Mouse (Mus musculus) brain, embryonic 18.5 days (tissue): Measurements from ENCODE around the gene Kcnn1.

Source experiments
- DNase-seq: peaks from one replicate; pipeline ENCODE4 v3.0.0-alpha.2; 2012; ENCODE audit warnings: low read depth, low spot score

The Kcnn1 gene

GRCm38 (mm10) chr8:70816679-70817078 lies 46.4 kb downstream of the Kcnn1 start:
- no peak for DNase-seq

DNA sequence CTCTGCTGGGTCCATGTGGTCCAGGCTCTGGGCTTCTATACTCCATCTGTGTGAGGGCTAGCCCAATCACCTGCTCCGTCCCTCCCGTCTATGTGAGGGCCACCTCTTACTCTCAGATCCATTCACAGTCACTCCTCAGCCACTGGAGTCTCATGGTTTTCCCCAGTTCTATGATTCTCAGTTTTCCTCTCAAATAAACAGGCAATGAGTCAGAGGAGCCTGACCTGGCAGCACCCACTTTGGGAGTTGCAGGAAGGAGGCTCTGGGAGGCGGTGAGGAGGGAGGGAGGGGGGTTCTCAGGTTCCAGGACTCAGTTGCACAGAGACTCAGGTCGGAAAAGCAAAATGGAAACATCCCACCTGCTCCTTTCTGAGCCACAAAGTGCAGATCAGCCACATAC lies 50.2 kb downstream of the Kcnn1 start:
- no peak for DNase-seq

DNA sequence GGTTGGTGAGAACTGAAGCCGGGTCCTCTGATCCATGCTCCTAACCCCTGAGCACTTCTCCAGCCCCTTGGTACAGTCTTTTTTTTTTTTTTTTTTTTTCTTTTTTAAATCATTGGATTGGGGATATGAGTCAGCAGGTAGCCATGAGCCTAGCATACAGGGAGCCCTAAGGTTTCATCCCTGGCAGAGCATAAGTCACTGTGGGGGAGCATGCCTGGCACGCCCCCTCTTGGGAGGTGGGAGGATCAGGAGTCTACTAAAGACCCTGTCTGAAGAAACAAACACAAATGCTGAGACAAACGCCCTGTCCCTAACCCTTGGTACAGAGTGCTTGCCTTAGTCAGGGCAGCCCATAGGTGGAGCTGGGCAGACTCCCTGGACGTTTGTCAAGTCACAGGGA lies 51.0 kb downstream of the Kcnn1 start:
- no peak for DNase-seq

GRCm38 (mm10) chr8:70810962-70811680 lies 51.9 kb downstream of the Kcnn1 start:
- DNase-seq, result no peak

DNA sequence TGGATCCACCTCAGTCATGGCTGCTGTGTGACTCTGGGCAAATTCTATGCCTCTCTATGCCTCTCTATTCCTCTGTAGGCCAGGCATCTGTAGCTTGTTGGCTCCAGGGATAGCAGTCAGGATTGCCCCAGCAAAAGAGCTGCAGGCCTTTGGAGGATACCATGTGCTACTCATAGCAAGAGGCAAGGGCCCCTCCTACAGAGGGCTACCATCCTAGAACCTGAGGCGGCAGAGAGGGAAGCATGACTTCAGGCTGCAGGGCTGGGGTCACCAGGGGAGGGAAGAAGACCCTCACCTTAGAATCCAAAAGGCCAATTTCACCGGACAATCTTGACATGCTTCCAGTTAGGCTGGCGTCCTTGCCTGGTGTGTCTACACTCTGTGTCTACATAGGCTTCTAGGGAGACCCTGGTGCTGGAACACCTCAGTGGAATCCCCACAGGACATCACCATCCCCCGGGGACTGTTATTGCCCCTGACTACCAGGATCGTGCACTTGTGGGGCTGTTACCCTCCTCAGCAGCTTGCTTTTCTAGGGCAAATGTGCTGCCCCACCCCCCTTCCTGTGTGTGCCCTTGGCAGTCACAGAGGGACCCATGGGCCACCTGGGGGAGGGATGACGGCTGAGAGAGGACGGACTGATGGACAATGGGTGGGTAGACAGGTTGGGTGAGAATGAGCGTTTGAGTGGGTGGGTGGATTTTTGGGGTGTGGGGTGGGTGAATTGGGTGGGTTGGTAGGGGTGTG lies 53.9 kb downstream of the Kcnn1 start:
- no peak for DNase-seq

- no peak for DNase-seq
Observed at GRCm38 (mm10) chr8:70808239-70808638, 54.8 kb downstream of the Kcnn1 start, which contains the start of gene Il12rb1. Gene Il12rb1 (plus strand): TSS chr8:70808449.

DNA sequence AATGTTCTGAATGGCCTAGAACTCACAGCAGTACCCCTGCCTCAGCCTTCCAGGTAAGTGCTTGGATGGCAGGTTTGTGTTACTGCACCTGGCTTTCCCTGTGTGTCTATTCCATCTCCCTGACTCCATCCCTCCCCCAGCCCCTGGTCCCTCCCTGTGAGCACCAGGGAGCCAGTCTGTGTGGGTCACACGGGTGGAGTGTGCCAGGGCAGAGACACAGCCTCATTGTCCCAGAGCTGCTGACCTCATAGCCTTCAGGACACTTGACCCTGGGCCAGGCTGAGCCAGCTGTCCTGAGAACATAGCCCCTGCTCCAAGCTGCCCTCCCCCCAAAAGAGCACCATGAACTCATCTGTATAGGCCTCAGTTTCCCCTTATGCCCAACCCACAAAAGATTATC lies 55.8 kb downstream of the Kcnn1 start:
- no peak for DNase-seq

- no peak for DNase-seq
Observed at GRCm38 (mm10) chr8:70806541-70806940, 56.5 kb downstream of the Kcnn1 start.

- DNase-seq, result no peak
Observed at GRCm38 (mm10) chr8:70804481-70805206, 58.4 kb downstream of the Kcnn1 start, which contains the start of gene Mast3. Gene Mast3 (minus strand): TSS chr8:70805054.

GRCm38 (mm10) chr8:70803761-70804480 lies 59.1 kb downstream of the Kcnn1 start:
- no peak for DNase-seq

DNA sequence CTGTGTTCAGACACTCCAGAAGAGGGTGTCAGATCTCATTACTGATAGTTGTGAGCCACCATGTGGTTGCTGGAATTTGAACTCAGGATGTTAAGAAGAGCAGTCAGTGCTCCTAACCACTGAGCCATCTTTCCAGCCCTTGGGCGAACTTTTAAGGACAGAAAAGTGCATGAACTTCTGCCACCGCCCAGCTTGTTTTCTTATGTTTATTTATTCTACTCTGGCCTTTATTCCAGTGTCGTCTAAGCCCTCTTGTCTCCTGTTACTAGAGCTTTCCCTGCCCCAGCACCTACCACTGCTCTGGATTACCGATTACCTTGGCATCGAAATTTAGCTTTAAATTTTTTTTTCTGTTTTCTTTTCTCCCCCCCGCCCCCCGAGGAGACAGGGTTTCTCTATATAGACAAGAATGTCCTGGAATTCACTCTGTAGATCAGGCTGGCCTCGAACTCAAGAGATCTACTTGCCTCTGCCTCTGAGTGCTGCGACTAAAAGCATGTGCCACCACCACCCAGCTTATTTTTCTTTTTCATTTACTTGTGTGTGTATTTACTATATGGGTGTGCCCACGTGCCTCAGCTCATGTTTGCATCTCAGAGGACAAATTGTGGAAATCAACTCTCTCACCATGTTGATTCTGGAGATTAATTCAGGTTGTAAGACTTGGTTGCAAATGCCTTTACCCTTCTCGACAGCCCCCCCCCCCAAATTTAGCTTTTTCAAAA lies 60.1 kb downstream of the Kcnn1 start:
- no peak for DNase-seq

GRCm38 (mm10) chr8:70801830-70802229 lies 61.2 kb downstream of the Kcnn1 start:
- no peak for DNase-seq

- DNase-seq, result no peak
Observed at GRCm38 (mm10) chr8:70801156-70801555, 61.9 kb downstream of the Kcnn1 start.

- no peak for DNase-seq
Observed at GRCm38 (mm10) chr8:70800648-70801047, 62.4 kb downstream of the Kcnn1 start.

- DNase-seq, result no peak
Observed at GRCm38 (mm10) chr8:70798281-70798680, 64.8 kb downstream of the Kcnn1 start.

DNA sequence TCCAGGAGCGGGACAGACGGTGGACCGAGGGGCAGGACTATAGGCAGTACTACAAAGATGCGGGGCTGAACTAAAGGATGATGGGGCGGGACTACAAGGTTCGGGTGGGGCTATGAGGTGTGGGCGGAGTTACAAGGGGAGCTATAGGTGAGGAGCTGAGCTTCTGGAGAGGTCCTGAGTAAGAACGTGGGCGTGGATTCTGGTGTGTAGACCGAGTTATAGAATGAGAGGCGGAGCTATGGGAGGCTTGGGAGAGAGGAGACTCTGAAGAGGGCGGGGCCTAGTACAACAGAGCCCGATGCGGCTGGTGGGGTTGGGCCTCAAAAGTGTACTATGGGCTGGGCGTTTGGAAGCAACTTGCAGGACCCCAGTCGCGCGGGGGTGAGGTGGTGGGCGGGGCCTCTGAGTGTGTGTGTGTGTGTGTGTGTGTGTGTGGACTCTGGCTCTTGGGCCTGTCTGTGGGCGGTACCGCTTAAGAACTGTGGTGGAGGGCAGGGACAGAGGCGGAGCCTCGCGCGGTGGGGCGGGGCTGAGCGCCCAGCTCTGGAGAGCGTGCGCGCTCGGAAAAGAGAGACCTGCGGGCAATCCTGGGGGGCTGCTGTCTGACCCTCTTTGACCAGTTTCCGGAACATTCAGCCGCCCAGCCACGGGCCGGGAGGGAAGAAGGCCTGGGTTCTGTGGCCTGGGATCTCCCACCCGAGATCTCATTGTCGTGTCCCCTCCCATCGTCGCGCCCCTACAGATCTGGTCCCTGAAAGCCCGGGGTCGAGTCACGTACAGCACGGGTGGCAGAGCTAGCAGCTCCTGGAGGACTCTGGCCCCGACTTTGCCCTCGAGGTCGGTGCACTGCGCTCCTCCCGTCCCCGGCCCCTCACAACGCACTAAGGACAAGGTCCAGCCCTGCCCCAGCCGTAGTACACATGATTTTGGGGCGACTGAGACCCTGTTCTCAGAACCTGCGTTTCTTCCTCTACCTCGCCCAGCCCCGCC lies 65.7 kb downstream of the Kcnn1 start:
- peak; percentile 92 for DNase-seq

- no peak for DNase-seq
Observed at GRCm38 (mm10) chr8:70796403-70797080, 66.5 kb downstream of the Kcnn1 start.

GRCm38 (mm10) chr8:70795370-70795769 lies 67.7 kb downstream of the Kcnn1 start:
- no peak for DNase-seq

DNA sequence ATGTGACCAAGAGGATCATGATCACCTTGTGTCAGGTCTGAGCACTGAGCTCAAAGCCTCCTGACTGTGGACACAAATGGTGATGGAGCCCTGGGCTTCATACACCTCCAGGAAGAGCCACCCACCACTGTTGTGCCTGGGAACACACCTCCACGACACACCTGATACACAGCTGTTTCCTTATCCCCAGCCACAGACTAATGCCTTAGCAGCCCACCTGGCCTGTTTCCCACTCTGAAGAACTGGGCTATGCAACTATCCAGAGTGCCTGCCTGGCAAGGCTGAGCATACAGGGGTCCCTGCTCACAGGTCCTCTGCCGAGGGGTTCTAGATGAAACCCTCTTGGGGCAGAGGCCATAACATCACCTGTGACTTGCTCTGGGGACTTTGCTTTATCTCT lies 68.8 kb downstream of the Kcnn1 start:
- no peak for DNase-seq
